Mouse (Mus musculus): ENCODE data around the gene Gm20219.

- TF ChIP-seq SRF (IDR thresholded peaks at IDR 0.05; ENCODE audit: control insufficient read depth, insufficient read length, low read depth): no peak
- no peak for TF ChIP-seq POLR2A (IDR thresholded peaks at IDR 0.05; ENCODE audit: insufficient read length, low read depth)
- TF ChIP-seq CEBPB (IDR thresholded peaks at IDR 0.05; ENCODE audit: insufficient read depth, poor library complexity, severe bottlenecking): no peak
Measured at GRCm38 (mm10) chr17:56592553-56592952, 38.4 kb upstream of the Gm20219 start.
